Mouse (Mus musculus): ENCODE data around the gene Lrrc4c. TPM values are rescaled to one million over a fixed set of nuclear protein-coding genes. Genes with fewer than 3 reads are reported as not detected.
A peak's percentile ranks its signal among the peaks of the same experiment; 100 is the strongest.

The Lrrc4c gene
- polyA plus RNA-seq, 1 experiment from 2014 or later = 19.5 TPM

DNA sequence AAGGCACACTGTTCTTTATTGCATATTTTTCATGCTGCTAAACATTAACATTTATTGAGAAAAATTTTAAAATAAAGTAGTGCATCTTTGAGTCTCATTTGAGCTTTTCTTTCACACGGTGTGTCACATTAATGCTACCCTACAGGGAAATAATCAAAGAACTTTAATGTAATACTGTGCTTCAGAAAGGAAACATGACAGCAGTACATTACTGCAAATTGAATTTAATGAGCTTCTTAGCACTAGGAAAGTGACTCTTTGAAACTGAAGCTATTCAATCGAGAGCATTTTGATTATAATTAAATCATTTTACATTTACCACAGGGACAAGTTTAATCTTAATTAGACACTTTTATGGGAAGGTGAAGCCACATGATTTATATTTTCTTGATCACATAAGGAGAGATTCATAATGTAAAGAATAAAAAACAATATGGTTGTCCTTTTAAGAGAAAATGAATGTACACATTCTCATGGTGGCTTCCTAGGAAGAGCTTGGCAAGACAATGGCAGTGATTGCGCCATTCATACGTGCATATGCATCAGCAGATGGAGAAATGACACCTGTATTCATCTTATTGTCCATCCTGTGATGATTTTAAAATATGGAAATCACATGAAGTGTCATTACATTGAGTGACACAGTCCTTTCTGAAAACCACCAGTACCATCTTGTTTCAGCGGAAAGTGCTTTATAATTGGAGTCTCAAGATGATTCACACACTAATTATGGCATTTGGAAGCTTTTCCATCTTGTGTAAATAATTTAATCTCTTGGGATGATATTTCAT is 719.2 kb downstream of the Lrrc4c start:
- no peak overlapping the region for H3K27ac ChIP-seq (ENCODE audit: low read depth, low read length)
- H3K4me2 ChIP-seq (ENCODE audit: low read length) = no peak overlapping the region
- no peaks in the 10 kb centered on the region for H3K36me3 ChIP-seq (ENCODE audit: control insufficient read depth, insufficient read depth, low read length)
- no peak overlapping the region for H3K9ac ChIP-seq (ENCODE audit: low read length)
- H3K4me1 ChIP-seq (ENCODE audit: control insufficient read depth, insufficient read depth, low read length) = no peaks in the 10 kb centered on the region
- no peaks in the 10 kb centered on the region for H3K27me3 ChIP-seq (replicated peaks; ENCODE audit: control insufficient read depth, insufficient read depth, low read length)
- H3K9me3 ChIP-seq (replicated peaks; ENCODE audit: control insufficient read depth, low read length) = no peaks in the 10 kb centered on the region
- peak; percentile 66; the same call in 1 of the 2 replicates for ATAC-seq
- H3K4me3 ChIP-seq (ENCODE audit: low read depth, low read length) = no peak overlapping the region
- peak; percentile 47 for DNase-seq (ENCODE audit: low spot score)
- 67% methylated on average over 5 of the region's 5 CpGs for WGBS

DNA sequence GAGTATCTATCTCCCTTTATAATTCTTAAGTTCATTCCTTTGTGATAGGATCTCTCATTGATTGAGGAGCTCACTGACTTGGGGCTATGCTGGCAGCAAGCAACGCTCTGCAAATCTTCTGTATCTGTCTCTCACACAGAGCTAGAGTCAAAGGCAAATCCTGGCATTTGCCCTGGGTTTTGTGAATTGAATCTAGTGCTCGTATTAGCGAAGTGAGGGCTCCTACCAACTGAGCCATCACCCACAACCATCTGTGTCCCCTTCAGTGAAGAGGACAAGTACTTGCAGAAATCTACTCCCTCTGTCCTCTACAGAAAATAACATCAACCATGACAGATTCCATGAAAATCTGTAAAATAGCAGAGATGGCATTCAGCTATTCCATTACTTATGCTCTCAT is 726.0 kb downstream of the Lrrc4c start:
- Histone ChIP-seq H3K4me3 (ENCODE audit: low read depth, low read length) (no peak overlapping the region), H3K36me3 (ENCODE audit: control insufficient read depth, insufficient read depth, low read length) (no peaks in the 10 kb centered on the region), H3K9ac (ENCODE audit: low read length) (no peak overlapping the region), H3K27ac (ENCODE audit: low read depth, low read length) (no peak overlapping the region), H3K4me1 (ENCODE audit: control insufficient read depth, insufficient read depth, low read length) (no peaks in the 10 kb centered on the region), H3K27me3 (replicated peaks; ENCODE audit: control insufficient read depth, insufficient read depth, low read length) (no peaks in the 10 kb centered on the region), H3K9me3 (replicated peaks; ENCODE audit: control insufficient read depth, low read length) (no peaks in the 10 kb centered on the region), H3K4me2 (ENCODE audit: low read length) (no peak overlapping the region)
- ATAC-seq (no peak), DNase-seq (ENCODE audit: low spot score) (no peak)
- WGBS = 82% methylated on average over 3 of the region's 3 CpGs

DNA sequence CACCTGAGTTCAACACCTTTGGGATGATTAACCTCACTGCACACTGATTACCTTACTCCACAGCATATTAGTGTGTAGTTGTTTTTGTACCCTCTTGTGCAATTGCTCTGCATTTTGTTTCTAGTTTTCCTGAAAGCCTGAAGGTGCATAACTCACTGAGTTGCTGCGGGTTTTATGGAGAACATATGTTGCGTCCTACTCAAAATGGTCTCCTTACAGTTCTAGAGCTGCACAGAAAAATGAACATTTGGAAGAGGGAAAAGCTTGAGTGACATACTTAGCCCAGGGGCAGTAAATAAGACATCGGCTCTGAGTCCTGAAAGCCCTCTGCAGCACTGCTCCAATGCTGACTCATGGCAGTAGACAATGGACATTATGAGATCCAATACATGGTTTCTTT is 727.7 kb downstream of the Lrrc4c start:
- Histone ChIP-seq H3K36me3 (ENCODE audit: control insufficient read depth, insufficient read depth, low read length) (no peaks in the 10 kb centered on the region), H3K4me2 (ENCODE audit: low read length) (no peak overlapping the region), H3K27me3 (replicated peaks; ENCODE audit: control insufficient read depth, insufficient read depth, low read length) (no peaks in the 10 kb centered on the region), H3K4me3 (ENCODE audit: low read depth, low read length) (no peak overlapping the region), H3K4me1 (ENCODE audit: control insufficient read depth, insufficient read depth, low read length) (no peaks in the 10 kb centered on the region), H3K9ac (ENCODE audit: low read length) (no peak overlapping the region), H3K9me3 (replicated peaks; ENCODE audit: control insufficient read depth, low read length) (no peaks in the 10 kb centered on the region), H3K27ac (ENCODE audit: low read depth, low read length) (no peak overlapping the region)
- WGBS = 75% methylated on average over 3 of the region's 3 CpGs
- ATAC-seq (no peak), DNase-seq (ENCODE audit: low spot score) (no peak)

DNA sequence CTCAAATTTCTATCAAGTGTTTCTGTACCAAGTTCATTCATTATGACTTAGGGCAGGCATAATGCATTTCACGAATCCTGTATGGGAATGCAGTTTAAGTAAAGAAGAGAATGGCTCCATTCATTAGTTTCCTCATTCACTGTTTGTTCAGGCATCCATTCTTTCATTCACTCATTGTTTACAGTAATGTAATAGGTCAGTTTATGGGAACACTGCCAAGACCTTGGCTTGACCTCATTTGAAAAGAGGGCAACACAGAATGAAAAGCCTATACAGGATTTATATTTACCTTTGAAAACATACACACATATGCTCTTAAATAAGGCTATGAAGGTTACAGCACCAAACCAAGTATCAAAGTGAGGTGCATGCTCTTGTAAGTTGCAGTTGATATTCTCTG is 762.2 kb downstream of the Lrrc4c start:
- ATAC-seq (no peak), DNase-seq (ENCODE audit: low spot score) (peak; percentile 19)
- Histone ChIP-seq H3K9me3 (replicated peaks; ENCODE audit: control insufficient read depth, low read length) (no peaks in the 10 kb centered on the region), H3K27ac (ENCODE audit: low read depth, low read length) (no peak overlapping the region), H3K36me3 (ENCODE audit: control insufficient read depth, insufficient read depth, low read length) (no peaks in the 10 kb centered on the region), H3K4me1 (ENCODE audit: control insufficient read depth, insufficient read depth, low read length) (no peaks in the 10 kb centered on the region), H3K4me2 (ENCODE audit: low read length) (no peak overlapping the region), H3K4me3 (ENCODE audit: low read depth, low read length) (no peak overlapping the region), H3K27me3 (replicated peaks; ENCODE audit: control insufficient read depth, insufficient read depth, low read length) (no peaks in the 10 kb centered on the region), H3K9ac (ENCODE audit: low read length) (no peak overlapping the region)
- 4% methylated on average over 1 of the region's 1 CpGs for WGBS

DNA sequence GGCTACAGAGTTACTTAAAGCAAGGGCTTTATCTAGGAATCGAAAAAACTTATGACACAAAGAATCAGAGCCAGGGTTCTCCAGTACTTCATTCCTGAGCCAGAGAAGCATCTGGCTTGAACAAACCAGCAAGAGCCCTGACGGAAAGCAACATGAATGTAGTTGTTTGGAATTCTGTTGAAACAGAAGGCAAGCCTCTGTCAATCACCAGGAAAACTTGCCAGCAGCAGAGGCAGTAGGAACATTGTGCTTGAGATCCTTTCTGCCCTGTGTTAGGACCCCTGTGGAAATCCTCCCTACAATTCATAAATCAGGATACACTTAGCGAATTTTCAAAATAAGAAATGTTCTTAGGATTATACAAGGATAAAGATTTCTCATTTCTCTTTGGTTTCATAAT is 780.0 kb downstream of the Lrrc4c start:
- Histone ChIP-seq H3K27me3 (replicated peaks; ENCODE audit: control insufficient read depth, insufficient read depth, low read length) (no peaks in the 10 kb centered on the region), H3K27ac (ENCODE audit: low read depth, low read length) (no peak overlapping the region), H3K4me2 (ENCODE audit: low read length) (no peak overlapping the region), H3K36me3 (ENCODE audit: control insufficient read depth, insufficient read depth, low read length) (no peaks in the 10 kb centered on the region), H3K9me3 (replicated peaks; ENCODE audit: control insufficient read depth, low read length) (no peaks in the 10 kb centered on the region), H3K4me1 (ENCODE audit: control insufficient read depth, insufficient read depth, low read length) (no peaks in the 10 kb centered on the region), H3K4me3 (ENCODE audit: low read depth, low read length) (no peak overlapping the region), H3K9ac (ENCODE audit: low read length) (no peak overlapping the region)
- ATAC-seq = peak; percentile 63; the same call in 1 of the 2 replicates
- WGBS = 28% methylated on average over 3 of the region's 3 CpGs
- peak; percentile 70 for DNase-seq (ENCODE audit: low spot score)

DNA sequence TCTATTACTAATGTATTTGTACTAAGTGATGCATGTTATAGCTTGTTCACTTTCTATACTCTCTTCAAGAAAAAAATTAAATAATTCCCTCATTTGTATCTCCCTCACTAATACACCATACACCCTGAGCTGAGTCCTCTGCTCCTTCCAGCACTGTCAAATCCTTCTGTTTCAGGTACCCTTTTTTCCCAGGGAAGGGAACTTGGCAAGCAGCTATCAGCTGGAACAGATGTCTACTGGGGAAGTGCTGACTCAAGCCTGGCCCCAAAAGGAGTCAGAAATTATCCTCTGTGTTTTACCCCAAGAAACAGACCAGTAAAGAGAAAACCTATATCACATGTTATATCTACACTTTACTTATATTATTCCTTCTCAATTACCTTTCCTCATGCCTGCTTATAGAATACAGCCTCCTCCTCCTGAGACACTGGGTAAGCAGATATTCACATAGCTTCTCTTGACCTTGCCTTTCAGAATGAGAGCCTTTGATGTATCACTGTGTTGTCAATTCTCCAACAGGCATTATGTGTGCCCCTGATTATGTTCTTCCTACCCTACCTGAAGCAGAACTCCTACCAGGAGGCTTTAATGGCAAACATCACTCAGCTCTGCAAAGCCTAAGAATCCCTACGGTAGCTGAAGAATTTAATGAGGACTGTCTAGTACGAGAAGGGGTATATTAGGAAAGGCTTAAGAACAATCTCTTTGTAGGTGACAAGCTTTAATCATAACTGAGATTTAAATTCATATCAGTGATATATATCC is 785.6 kb downstream of the Lrrc4c start:
- DNase-seq (ENCODE audit: low spot score) (peak; percentile 4), ATAC-seq (peak; percentile 60)
- WGBS = 47% methylated on average over 2 of the region's 2 CpGs
- Histone ChIP-seq H3K27ac (ENCODE audit: low read depth, low read length) (no peak overlapping the region), H3K36me3 (ENCODE audit: control insufficient read depth, insufficient read depth, low read length) (no peaks in the 10 kb centered on the region), H3K4me3 (ENCODE audit: low read depth, low read length) (no peak overlapping the region), H3K4me2 (ENCODE audit: low read length) (no peak overlapping the region), H3K9ac (ENCODE audit: low read length) (no peak overlapping the region), H3K27me3 (replicated peaks; ENCODE audit: control insufficient read depth, insufficient read depth, low read length) (no peaks in the 10 kb centered on the region), H3K4me1 (ENCODE audit: control insufficient read depth, insufficient read depth, low read length) (no peaks in the 10 kb centered on the region), H3K9me3 (replicated peaks; ENCODE audit: control insufficient read depth, low read length) (no peaks in the 10 kb centered on the region)

DNA sequence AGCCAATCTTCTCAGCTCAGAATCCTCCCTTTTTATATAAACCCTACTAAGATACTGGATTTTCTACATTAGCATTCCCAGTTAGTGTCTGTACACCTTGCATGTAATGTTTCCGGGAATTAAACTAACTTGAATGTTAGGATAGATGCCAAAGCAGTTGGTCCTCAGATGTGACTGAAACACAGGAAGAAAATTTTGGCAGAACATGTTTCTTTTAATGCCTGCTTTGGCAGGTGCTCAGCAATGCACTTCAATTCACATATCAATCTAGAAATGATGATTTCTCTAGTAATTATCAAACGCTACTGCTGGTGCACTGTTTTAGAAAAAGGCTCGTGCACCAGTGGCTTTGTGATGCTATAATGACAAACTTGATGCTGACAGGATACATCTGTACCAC is 806.3 kb downstream of the Lrrc4c start:
- H3K9ac ChIP-seq (ENCODE audit: low read length) = no peak overlapping the region
- DNase-seq (ENCODE audit: low spot score) (peak; percentile 50), ATAC-seq (0 out of 2 replicates have a peak, but pooled peaks have one; percentile 18)
- no peaks in the 10 kb centered on the region for H3K36me3 ChIP-seq (ENCODE audit: control insufficient read depth, insufficient read depth, low read length)
- no peaks in the 10 kb centered on the region for H3K9me3 ChIP-seq (replicated peaks; ENCODE audit: control insufficient read depth, low read length)
- H3K4me2 ChIP-seq (ENCODE audit: low read length) = no peak overlapping the region
- H3K27me3 ChIP-seq (replicated peaks; ENCODE audit: control insufficient read depth, insufficient read depth, low read length) = no peaks in the 10 kb centered on the region
- no peaks in the 10 kb centered on the region for H3K4me1 ChIP-seq (ENCODE audit: control insufficient read depth, insufficient read depth, low read length)
- no peak overlapping the region for H3K4me3 ChIP-seq (ENCODE audit: low read depth, low read length)
- WGBS = 63% methylated on average over 3 of the region's 3 CpGs
- no peak overlapping the region for H3K27ac ChIP-seq (ENCODE audit: low read depth, low read length)

DNA sequence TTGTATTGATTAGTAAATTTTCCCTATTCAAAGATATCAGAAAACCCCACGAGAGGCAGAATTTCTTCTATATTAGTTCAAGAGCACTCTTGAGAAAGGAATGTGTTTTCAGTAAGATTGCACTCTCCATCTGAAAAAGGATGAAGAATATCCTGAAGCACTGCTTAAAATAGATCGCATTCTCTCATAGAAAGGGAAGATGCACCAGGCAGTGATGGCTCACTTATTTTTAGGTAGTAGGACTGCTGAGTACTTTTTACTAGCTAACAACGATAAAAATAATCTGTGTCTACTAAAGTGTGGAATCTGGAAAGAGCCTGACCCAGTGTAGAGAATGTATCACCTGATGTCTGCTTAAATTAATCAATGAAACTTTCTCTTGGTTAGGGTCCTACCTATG is 820.5 kb downstream of the Lrrc4c start:
- WGBS = 91% methylated on average over 3 of the region's 3 CpGs
- no peak for ATAC-seq
- Histone ChIP-seq H3K4me1 (ENCODE audit: control insufficient read depth, insufficient read depth, low read length) (no peaks in the 10 kb centered on the region), H3K4me2 (ENCODE audit: low read length) (no peak overlapping the region), H3K9me3 (replicated peaks; ENCODE audit: control insufficient read depth, low read length) (no peaks in the 10 kb centered on the region), H3K27ac (ENCODE audit: low read depth, low read length) (no peak overlapping the region), H3K27me3 (replicated peaks; ENCODE audit: control insufficient read depth, insufficient read depth, low read length) (no peaks in the 10 kb centered on the region), H3K36me3 (ENCODE audit: control insufficient read depth, insufficient read depth, low read length) (no peaks in the 10 kb centered on the region), H3K4me3 (ENCODE audit: low read depth, low read length) (no peak overlapping the region), H3K9ac (ENCODE audit: low read length) (no peak overlapping the region)
- no peak for DNase-seq (ENCODE audit: low spot score)

DNA sequence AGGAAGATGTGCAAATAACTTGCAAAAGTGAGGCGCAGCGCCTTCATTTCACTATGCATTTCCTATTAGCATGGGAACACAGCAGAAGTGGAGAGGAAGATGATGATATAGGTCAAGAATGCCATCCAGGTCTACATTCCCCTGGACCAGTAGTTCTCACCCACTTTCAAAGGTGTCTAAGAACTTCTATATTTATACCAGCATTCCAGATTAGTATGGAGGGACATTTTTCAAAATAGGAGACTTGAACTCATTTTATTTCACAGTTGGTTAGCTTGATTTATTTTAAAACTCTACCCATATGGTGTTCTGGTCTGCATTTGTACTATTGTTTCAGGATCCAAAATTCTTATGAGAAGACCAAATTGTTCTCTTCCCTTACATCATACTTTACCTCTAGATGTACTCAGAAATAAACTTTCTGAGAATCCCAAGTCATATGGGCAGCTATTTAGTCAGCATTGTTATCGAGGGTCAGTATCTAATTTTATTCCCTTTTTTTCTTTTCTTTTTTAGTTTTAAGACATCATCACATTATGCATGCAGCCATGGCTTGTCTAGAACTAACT is 833.7 kb downstream of the Lrrc4c start:
- H3K27ac ChIP-seq (ENCODE audit: low read depth, low read length) = no peak overlapping the region
- WGBS = 96% methylated on average over 3 of the region's 3 CpGs
- H3K9ac ChIP-seq (ENCODE audit: low read length) = no peak overlapping the region
- H3K9me3 ChIP-seq (replicated peaks; ENCODE audit: control insufficient read depth, low read length) = no peaks in the 10 kb centered on the region
- no peak for ATAC-seq
- H3K4me3 ChIP-seq (ENCODE audit: low read depth, low read length) = no peak overlapping the region
- H3K4me2 ChIP-seq (ENCODE audit: low read length) = no peak overlapping the region
- DNase-seq (ENCODE audit: low spot score) = no peak
- no peaks in the 10 kb centered on the region for H3K4me1 ChIP-seq (ENCODE audit: control insufficient read depth, insufficient read depth, low read length)
- H3K36me3 ChIP-seq (ENCODE audit: control insufficient read depth, insufficient read depth, low read length) = no peaks in the 10 kb centered on the region
- H3K27me3 ChIP-seq (replicated peaks; ENCODE audit: control insufficient read depth, insufficient read depth, low read length) = no peaks in the 10 kb centered on the region

Measured in forebrain, embryonic 14.5 days (tissue).